Mouse (Mus musculus) ES-Bruce4 (cell line): ENCODE measurements around the gene Vrtn.

Experiments
- CTCF ChIP-seq: IDR thresholded peaks from one replicate; pipeline ENCODE4 v1.8.1; 2011; ENCODE audit warnings: low read depth, low read length
- EP300 ChIP-seq: IDR thresholded peaks from 2 replicates; pipeline ENCODE4 v1.6.1; 2011; ENCODE audit warnings: low read depth, low read length; ENCODE audit not compliant: insufficient read depth
- POLR2A ChIP-seq: IDR thresholded peaks from one replicate; pipeline ENCODE4 v1.8.1; 2011; ENCODE audit warnings: low read length; ENCODE audit not compliant: insufficient read depth

- no peak for TF ChIP-seq CTCF
- no peak for TF ChIP-seq POLR2A
- TF ChIP-seq EP300 = no peak
Measured at GRCm38 (mm10) chr12:84687531-84687930, 46.7 kb downstream of the Vrtn start.
